8 mouse cellular contexts compared by ENCODE assay signal in the genomic region with DNA sequence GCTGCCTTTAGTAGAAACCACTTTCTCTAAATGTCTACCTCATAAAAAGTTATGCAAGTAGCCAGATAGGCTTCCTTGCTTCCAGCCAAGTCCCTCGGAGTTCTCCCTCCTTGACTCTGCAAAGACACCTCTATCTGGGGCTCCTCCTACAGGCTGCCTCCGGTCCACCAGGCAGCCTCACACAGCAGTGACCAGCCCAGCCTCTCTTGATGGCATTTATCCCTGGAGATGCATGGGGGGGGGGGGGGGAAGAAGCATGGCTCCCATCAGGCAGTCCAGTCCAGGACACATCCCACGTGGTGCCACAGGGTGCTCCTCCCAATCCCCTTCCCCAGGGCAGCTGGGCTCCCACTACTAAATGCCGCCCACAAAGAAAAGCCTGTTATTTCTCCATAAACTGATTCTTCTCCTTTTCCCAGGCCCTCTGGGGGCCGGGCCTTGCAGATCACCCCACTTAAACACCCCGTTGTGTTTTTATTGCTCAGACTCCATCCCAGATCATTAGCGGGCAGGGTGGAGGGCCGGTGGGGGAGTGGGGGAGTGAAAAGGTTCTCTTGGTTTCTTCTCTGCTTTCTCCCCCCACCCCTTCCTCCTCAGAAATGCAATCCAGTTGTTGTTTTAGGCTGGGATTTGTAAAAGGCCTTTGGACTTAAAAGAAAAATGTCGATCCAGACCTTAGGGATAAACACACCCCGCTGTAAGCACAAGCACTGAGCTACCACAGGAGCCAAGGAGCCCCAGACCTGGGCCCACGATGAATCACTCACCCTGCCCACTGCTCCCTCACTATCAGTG. TPM values are rescaled to one million over a fixed set of nuclear protein-coding genes. Genes with fewer than 3 reads are reported as not detected.
DNase-seq lines count a peak whose midpoint lies in the region; ATAC-seq and TF ChIP-seq lines count a peak whose summit lies in the region.

No protein-coding gene starts in this region.

- no peak overlapping the region for H3K9ac ChIP-seq in hindbrain, embryonic 14.5 days
- no peak overlapping the region for H3K9ac ChIP-seq in liver, embryonic 11.5 days (ENCODE audit: low read depth, low read length)
- no peak overlapping the region for H3K9ac ChIP-seq in stomach, postnatal 0 days (ENCODE audit: low read length)

- H3K36me3 ChIP-seq in hindbrain, embryonic 14.5 days (replicated peaks; ENCODE audit: control insufficient read depth, insufficient read depth): no peaks in the 10 kb centered on the region
- H3K36me3 ChIP-seq in liver, embryonic 11.5 days (ENCODE audit: control insufficient read depth, insufficient read depth, low read length): no peaks in the 10 kb centered on the region
- no peaks in the 10 kb centered on the region for H3K36me3 ChIP-seq in stomach, postnatal 0 days (ENCODE audit: control insufficient read depth, insufficient read depth, low read length)

- WGBS in hindbrain, embryonic 14.5 days: 6% methylated on average over 11 of the region's 11 CpGs
- WGBS in liver, embryonic 11.5 days: 34% methylated on average over 11 of the region's 11 CpGs
- WGBS in stomach, postnatal 0 days: 21% methylated on average over 11 of the region's 11 CpGs

- H3K9me3 ChIP-seq in hindbrain, embryonic 14.5 days (ENCODE audit: control insufficient read depth, low read length): no peaks in the 10 kb centered on the region
- no peaks in the 10 kb centered on the region for H3K9me3 ChIP-seq in liver, embryonic 11.5 days (ENCODE audit: control insufficient read depth, low read length)
- no peaks in the 10 kb centered on the region for H3K9me3 ChIP-seq in stomach, postnatal 0 days (ENCODE audit: control insufficient read depth, low read length)

- no peaks in the 10 kb centered on the region for H3K27me3 ChIP-seq in hindbrain, embryonic 14.5 days (ENCODE audit: control insufficient read depth, insufficient read depth, low read length)
- no peaks in the 10 kb centered on the region for H3K27me3 ChIP-seq in liver, embryonic 11.5 days (replicated peaks; ENCODE audit: control insufficient read depth, insufficient read depth, low read length)
- H3K27me3 ChIP-seq in stomach, postnatal 0 days (ENCODE audit: control insufficient read depth, insufficient read depth, low read length): no peaks in the 10 kb centered on the region

- no peak for TF ChIP-seq POLR2A in embryonic fibroblast, embryonic 13.5 days (IDR thresholded peaks at IDR 0.05; ENCODE audit: low read depth, low read length)

- TF ChIP-seq CTCF in embryonic fibroblast, embryonic 13.5 days (IDR thresholded peaks at IDR 0.05; ENCODE audit: borderline replicate concordance, insufficient read depth, low read length): no peak
- peak; percentile 62 for TF ChIP-seq CTCF in stomach, postnatal 0 days (IDR thresholded peaks at IDR 0.05; ENCODE audit: low read depth)

- peaks cover 13% of the 10 kb centered on the region; the same call in 1 of the 2 replicates for H3K4me1 ChIP-seq in embryonic fibroblast, embryonic 13.5 days (ENCODE audit: control insufficient read depth, insufficient read depth, low read length)
- peaks cover 62% of the 10 kb centered on the region for H3K4me1 ChIP-seq in hindbrain, embryonic 14.5 days (replicated peaks; ENCODE audit: control insufficient read depth, insufficient read depth, low read length)
- H3K4me1 ChIP-seq in liver, embryonic 11.5 days (replicated peaks; ENCODE audit: control insufficient read depth, insufficient read depth, low read length): peaks cover 11% of the 10 kb centered on the region
- peaks cover 10% of the 10 kb centered on the region; the same call in 1 of the 2 replicates for H3K4me1 ChIP-seq in stomach, postnatal 0 days (replicated peaks; ENCODE audit: control insufficient read depth, insufficient read depth)

- H3K27ac ChIP-seq in embryonic fibroblast, embryonic 13.5 days (ENCODE audit: insufficient read depth, low read length): peak overlapping the region; percentile 87
- peak overlapping the region; percentile 51 for H3K27ac ChIP-seq in hindbrain, embryonic 14.5 days
- H3K27ac ChIP-seq in liver, embryonic 11.5 days (ENCODE audit: low read depth, low read length): no peak overlapping the region
- H3K27ac ChIP-seq in stomach, postnatal 0 days (replicated peaks): peak overlapping the region; percentile 90

- H3K4me2 ChIP-seq in hindbrain, embryonic 14.5 days (replicated peaks): no peak overlapping the region
- no peak overlapping the region for H3K4me2 ChIP-seq in liver, embryonic 11.5 days
- H3K4me2 ChIP-seq in stomach, postnatal 0 days (replicated peaks; ENCODE audit: low read depth): no peak overlapping the region

- DNase-seq in heart, adult 18-20 months: peak; percentile 45 to 50
- DNase-seq in heart, adult 8-10 months (ENCODE audit: low spot score): no peak
- DNase-seq in hindbrain, embryonic 14.5 days (ENCODE audit: low spot score): no peak
- no peak for DNase-seq in liver, embryonic 11.5 days (ENCODE audit: low spot score)
- DNase-seq in stomach, postnatal 0 days (ENCODE audit: low spot score): peak; percentile 37
- no peak for DNase-seq in T-cell, adult 2 months (ENCODE audit: low spot score)

- H3K4me3 ChIP-seq in embryonic fibroblast, embryonic 13.5 days (ENCODE audit: insufficient read depth, low read length): no peak overlapping the region
- no peak overlapping the region for H3K4me3 ChIP-seq in hindbrain, embryonic 14.5 days (replicated peaks; ENCODE audit: low read length)
- no peak overlapping the region for H3K4me3 ChIP-seq in liver, embryonic 11.5 days (ENCODE audit: low read depth, low read length)
- H3K4me3 ChIP-seq in stomach, postnatal 0 days (ENCODE audit: low read depth, low read length): no peak overlapping the region

- peak; percentile 62; the same call in 1 of the 2 replicates for ATAC-seq in hindbrain, embryonic 14.5 days (ENCODE audit: low FRiP score)
- peak; percentile 55 for ATAC-seq in liver, embryonic 11.5 days (replicated peaks; ENCODE audit: low FRiP score)
- peak; percentile 77 for ATAC-seq in stomach, postnatal 0 days (ENCODE audit: low FRiP score, low TSS enrichment)
- no peak for ATAC-seq in erythroblast, adult 5-6 weeks (replicated peaks; ENCODE audit: low FRiP score, poor library complexity, severe bottlenecking)

- TF ChIP-seq EP300 in stomach, postnatal 0 days (optimal IDR thresholded peaks at IDR 0.05): no peak

RNA-seq across cellular contexts. Expression of a gene that starts 55.9 kb away (rescaled TPM):
- 10 to 100 TPM; 11.7 to 13.3 TPM for total RNA-seq in heart, adult 18-20 months (2021)
- 1 to 10 TPM; 7.3 to 9.9 (median 9.0) TPM for total RNA-seq in heart, adult 8-10 months (2022)
- polyA plus RNA-seq in embryonic fibroblast, embryonic 13.5 days (2011; ENCODE audit: insufficient read length, low read depth, missing spikeins): 2.5 and 11.5 TPM in 2 replicates
- polyA plus RNA-seq in hindbrain, embryonic 14.5 days (2014; fragmentation: Nextera tagmentation; extraction: Ambion mirVana): 28.6 and 31.3 TPM in 2 replicates
- polyA plus RNA-seq in liver, embryonic 11.5 days (2014; fragmentation: Nextera tagmentation; extraction: Ambion mirVana): 19.4 and 19.5 TPM in 2 replicates
- 8.2 and 8.7 TPM in 2 replicates for polyA plus RNA-seq in stomach, postnatal 0 days (2015; fragmentation: Nextera tagmentation; extraction: Ambion mirVana)
- total RNA-seq in erythroblast, adult 5-6 weeks (2015; ENCODE audit: low replicate concordance): not detected in 2 replicates
- not detected in 2 replicates for total RNA-seq in erythroblast, adult 5-6 weeks (2017; ENCODE audit: low replicate concordance)

Comparison
In these comparisons a context has a peak if more than half of its experiments do, and no peak if none do; other contexts are left out.
1. DNase-seq: peak in heart, adult 18-20 months (2 of 2) and stomach, postnatal 0 days (single experiment); none in heart, adult 8-10 months (single experiment), hindbrain, embryonic 14.5 days (single experiment), liver, embryonic 11.5 days (single experiment) and T-cell, adult 2 months (single experiment).